Mouse (Mus musculus): ENCODE data around the gene Txnrd2. TPM values are rescaled to one million over a fixed set of nuclear protein-coding genes. Genes with fewer than 3 reads are reported as not detected.
A peak's percentile ranks its signal among the peaks of the same experiment; 100 is the strongest.

Gene Txnrd2
- polyA plus RNA-seq, 1 experiment, result 21.3 TPM

DNA sequence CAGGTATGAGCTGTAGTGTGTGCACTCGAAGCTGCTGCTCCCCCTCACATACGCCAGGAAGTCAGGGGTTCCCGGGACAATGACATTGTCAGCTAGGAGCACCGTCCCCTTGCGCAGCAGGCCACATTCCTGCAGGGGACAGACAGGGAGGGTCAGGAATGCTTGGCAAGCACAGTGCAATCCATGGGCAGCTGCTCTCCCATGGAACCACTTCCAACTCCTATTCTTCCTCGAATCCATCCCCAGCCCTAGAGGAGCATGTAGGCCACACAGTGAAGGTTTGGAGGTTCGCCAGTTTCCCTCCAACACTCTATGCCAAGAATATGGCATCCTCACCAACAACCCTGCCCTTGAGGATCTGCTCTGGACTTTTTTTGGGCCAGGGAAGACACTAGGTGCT lies 18.3 kb upstream of the Txnrd2 start:
- no peaks in the 10 kb centered on the region for H3K79me2 ChIP-seq (ENCODE audit: control insufficient read depth, insufficient read depth)
- peaks cover 14% of the 10 kb centered on the region for H3K36me3 ChIP-seq (ENCODE audit: control insufficient read depth, insufficient read depth)
- H3ac ChIP-seq (ENCODE audit: control insufficient read depth, insufficient read length), result no peak overlapping the region
- no peaks in the 10 kb centered on the region for H3K27me3 ChIP-seq (ENCODE audit: control insufficient read depth, insufficient read depth, insufficient read length)
- H3K4me2 ChIP-seq (ENCODE audit: low read depth), result no peak overlapping the region
- H3K4me3 ChIP-seq, result no peak overlapping the region
- TF ChIP-seq TCF3 (IDR thresholded peaks at IDR 0.05; ENCODE audit: insufficient read length, low read depth), result peak; percentile 21
- no peak for TF ChIP-seq POLR2AphosphoS2 (IDR thresholded peaks at IDR 0.05; ENCODE audit: insufficient read length, low read depth)
- TF ChIP-seq CEBPB (IDR thresholded peaks at IDR 0.05; ENCODE audit: insufficient read depth, poor library complexity, severe bottlenecking), result no peak
- TF ChIP-seq TCF12 (IDR thresholded peaks at IDR 0.05; ENCODE audit: insufficient read depth, poor library complexity, severe bottlenecking), result no peak
- TF ChIP-seq E2F4 (IDR thresholded peaks at IDR 0.05; ENCODE audit: insufficient read depth), result no peak
- peak in 1 of 3 experiments; percentile 81 for TF ChIP-seq MYOG (IDR thresholded peaks at IDR 0.05; ENCODE audit: control insufficient read depth in 1 of 3, insufficient read depth in 1 of 3, insufficient read length in 2 of 3, low read depth in 2 of 3)
- peak in 1 of 3 experiments; percentile 52 for TF ChIP-seq MYOD1 (IDR thresholded peaks at IDR 0.05; ENCODE audit: control insufficient read depth in 1 of 3, insufficient read length in 2 of 3, low read depth in 2 of 3)
- TF ChIP-seq USF1 (IDR thresholded peaks at IDR 0.05; ENCODE audit: low read depth), result no peak

DNA sequence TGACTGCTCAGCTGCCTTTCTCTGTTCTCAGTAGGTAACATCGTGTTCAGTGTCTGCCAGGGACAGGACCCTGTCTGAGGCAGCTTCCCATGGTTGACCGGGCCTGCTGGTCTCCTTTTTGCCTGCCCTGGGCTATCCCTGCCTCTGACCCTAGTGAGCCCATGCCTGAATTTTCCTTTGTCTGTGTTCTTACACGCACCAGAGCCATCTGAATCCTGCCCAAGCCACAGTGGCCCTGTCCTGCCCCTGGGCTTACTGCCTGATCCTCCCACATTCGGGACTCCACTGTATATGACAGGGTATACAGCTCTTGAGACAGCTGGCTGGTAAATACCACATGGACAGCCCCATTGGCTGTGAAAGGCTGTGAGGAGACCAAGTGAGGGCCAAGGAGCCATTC lies 16.4 kb upstream of the Txnrd2 start:
- TF ChIP-seq POLR2AphosphoS2 (IDR thresholded peaks at IDR 0.05; ENCODE audit: insufficient read length, low read depth) (no peak), TCF3 (IDR thresholded peaks at IDR 0.05; ENCODE audit: insufficient read length, low read depth) (no peak), POLR2A (IDR thresholded peaks at IDR 0.05; ENCODE audit: insufficient read length, low read depth) (no peak), REST (IDR thresholded peaks at IDR 0.05; ENCODE audit: insufficient read depth, insufficient read length) (no peak), MYOG (IDR thresholded peaks at IDR 0.05; ENCODE audit: control insufficient read depth in 1 of 3, insufficient read depth in 1 of 3, insufficient read length in 2 of 3, low read depth in 2 of 3) (no peak), CEBPB (IDR thresholded peaks at IDR 0.05; ENCODE audit: insufficient read depth, poor library complexity, severe bottlenecking) (no peak), E2F4 (IDR thresholded peaks at IDR 0.05; ENCODE audit: insufficient read depth) (no peak), USF1 (IDR thresholded peaks at IDR 0.05; ENCODE audit: low read depth) (no peak), MAX (IDR thresholded peaks at IDR 0.05; ENCODE audit: low read depth) (no peak), SRF (IDR thresholded peaks at IDR 0.05; ENCODE audit: control insufficient read depth, insufficient read length, low read depth) (no peak), MYOD1 (IDR thresholded peaks at IDR 0.05; ENCODE audit: control insufficient read depth in 1 of 3, insufficient read length in 2 of 3, low read depth in 2 of 3) (no peak), TCF12 (IDR thresholded peaks at IDR 0.05; ENCODE audit: insufficient read depth, poor library complexity, severe bottlenecking) (no peak)
- H3K4me3 ChIP-seq, result no peak overlapping the region
- H3K27me3 ChIP-seq (ENCODE audit: control insufficient read depth, insufficient read depth, insufficient read length), result no peaks in the 10 kb centered on the region
- peaks cover 6% of the 10 kb centered on the region for H3K79me2 ChIP-seq (ENCODE audit: control insufficient read depth, insufficient read depth)
- no peak overlapping the region for H3K4me2 ChIP-seq (ENCODE audit: low read depth)
- H3ac ChIP-seq (ENCODE audit: control insufficient read depth, insufficient read length), result no peak overlapping the region
- H3K36me3 ChIP-seq (ENCODE audit: control insufficient read depth, insufficient read depth), result peaks cover 18% of the 10 kb centered on the region

DNA sequence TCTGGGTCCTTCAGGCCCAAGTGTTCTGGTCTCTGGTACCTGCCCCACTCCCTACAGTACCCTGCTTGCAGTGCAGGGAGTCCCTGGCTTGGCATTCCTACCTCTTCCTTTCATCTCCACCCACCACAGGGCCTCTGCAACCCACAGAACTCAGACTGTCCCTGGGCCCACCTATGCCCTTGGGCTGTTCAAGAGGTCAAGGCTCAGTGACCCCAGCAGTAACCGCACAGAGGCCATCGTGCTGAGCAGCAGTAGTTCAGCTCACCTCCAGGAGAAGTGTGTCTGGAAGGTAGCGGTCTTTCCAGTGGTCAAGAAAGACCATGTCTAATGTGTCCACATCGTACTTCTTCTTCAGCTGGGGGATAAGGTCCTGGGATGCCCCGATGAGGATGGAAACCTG lies 15.8 kb upstream of the Txnrd2 start:
- TF ChIP-seq TCF3 (IDR thresholded peaks at IDR 0.05; ENCODE audit: insufficient read length, low read depth), result no peak
- no peak for TF ChIP-seq MAX (IDR thresholded peaks at IDR 0.05; ENCODE audit: low read depth)
- TF ChIP-seq REST (IDR thresholded peaks at IDR 0.05; ENCODE audit: insufficient read depth, insufficient read length), result no peak
- TF ChIP-seq E2F4 (IDR thresholded peaks at IDR 0.05; ENCODE audit: insufficient read depth), result no peak
- no peak for TF ChIP-seq SRF (IDR thresholded peaks at IDR 0.05; ENCODE audit: control insufficient read depth, insufficient read length, low read depth)
- TF ChIP-seq POLR2A (IDR thresholded peaks at IDR 0.05; ENCODE audit: insufficient read length, low read depth), result no peak
- no peak for TF ChIP-seq MYOG (IDR thresholded peaks at IDR 0.05; ENCODE audit: control insufficient read depth in 1 of 3, insufficient read depth in 1 of 3, insufficient read length in 2 of 3, low read depth in 2 of 3)
- no peak for TF ChIP-seq POLR2AphosphoS2 (IDR thresholded peaks at IDR 0.05; ENCODE audit: insufficient read length, low read depth)
- TF ChIP-seq MYOD1 (IDR thresholded peaks at IDR 0.05; ENCODE audit: control insufficient read depth in 1 of 3, insufficient read length in 2 of 3, low read depth in 2 of 3), result no peak
- no peak for TF ChIP-seq CEBPB (IDR thresholded peaks at IDR 0.05; ENCODE audit: insufficient read depth, poor library complexity, severe bottlenecking)
- TF ChIP-seq USF1 (IDR thresholded peaks at IDR 0.05; ENCODE audit: low read depth), result no peak
- TF ChIP-seq TCF12 (IDR thresholded peaks at IDR 0.05; ENCODE audit: insufficient read depth, poor library complexity, severe bottlenecking), result no peak
- no peak overlapping the region for H3K4me2 ChIP-seq (ENCODE audit: low read depth)
- no peak overlapping the region for H3K4me3 ChIP-seq
- peaks cover 9% of the 10 kb centered on the region for H3K79me2 ChIP-seq (ENCODE audit: control insufficient read depth, insufficient read depth)
- H3K36me3 ChIP-seq (ENCODE audit: control insufficient read depth, insufficient read depth), result peaks cover 20% of the 10 kb centered on the region
- no peaks in the 10 kb centered on the region for H3K27me3 ChIP-seq (ENCODE audit: control insufficient read depth, insufficient read depth, insufficient read length)
- no peak overlapping the region for H3ac ChIP-seq (ENCODE audit: control insufficient read depth, insufficient read length)

DNA sequence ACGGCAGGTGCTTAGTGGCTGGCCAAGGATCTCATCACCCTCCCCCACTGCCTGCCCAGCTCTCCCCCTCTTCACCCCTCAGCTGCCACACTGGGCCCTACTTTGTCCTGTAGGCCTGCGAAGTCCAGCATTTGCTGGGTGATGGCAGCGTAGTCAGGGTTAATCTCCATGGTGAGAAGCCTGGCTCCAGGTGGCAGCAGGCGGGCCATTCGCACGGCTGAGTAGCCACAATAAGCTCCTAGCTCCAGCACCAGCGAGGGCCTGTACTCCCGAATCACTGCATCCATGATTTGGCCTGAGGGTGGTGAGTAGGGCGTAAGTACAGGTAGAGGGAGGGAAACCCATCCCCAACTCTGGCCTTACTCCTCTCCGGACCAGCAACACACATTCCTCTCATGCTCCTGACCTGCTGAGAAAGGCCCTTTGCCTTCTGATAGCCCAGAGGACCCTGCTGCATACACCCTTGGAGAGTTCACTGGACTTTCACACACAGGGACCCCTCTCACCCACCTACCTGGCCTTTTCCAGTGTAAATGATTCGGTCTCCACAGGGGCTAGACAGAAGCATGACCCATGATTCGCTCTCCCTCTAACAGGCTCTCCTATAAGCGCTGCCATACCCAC lies 15.0 kb upstream of the Txnrd2 start:
- H3K4me3 ChIP-seq, result no peak overlapping the region
- H3K27me3 ChIP-seq (ENCODE audit: control insufficient read depth, insufficient read depth, insufficient read length), result no peaks in the 10 kb centered on the region

More for the DNA sequence above, 15.0 kb upstream of the Txnrd2 start:
- Histone ChIP-seq H3K79me2 (ENCODE audit: control insufficient read depth, insufficient read depth) (peaks cover 9% of the 10 kb centered on the region), H3K36me3 (ENCODE audit: control insufficient read depth, insufficient read depth) (peaks cover 20% of the 10 kb centered on the region), H3ac (ENCODE audit: control insufficient read depth, insufficient read length) (no peak overlapping the region), H3K4me2 (ENCODE audit: low read depth) (no peak overlapping the region)
- TF ChIP-seq USF1 (IDR thresholded peaks at IDR 0.05; ENCODE audit: low read depth) (no peak), TCF3 (IDR thresholded peaks at IDR 0.05; ENCODE audit: insufficient read length, low read depth) (no peak), E2F4 (IDR thresholded peaks at IDR 0.05; ENCODE audit: insufficient read depth) (no peak), MYOG (IDR thresholded peaks at IDR 0.05; ENCODE audit: control insufficient read depth in 1 of 3, insufficient read depth in 1 of 3, insufficient read length in 2 of 3, low read depth in 2 of 3) (no peak), MYOD1 (IDR thresholded peaks at IDR 0.05; ENCODE audit: control insufficient read depth in 1 of 3, insufficient read length in 2 of 3, low read depth in 2 of 3) (no peak), POLR2AphosphoS2 (IDR thresholded peaks at IDR 0.05; ENCODE audit: insufficient read length, low read depth) (no peak), CEBPB (IDR thresholded peaks at IDR 0.05; ENCODE audit: insufficient read depth, poor library complexity, severe bottlenecking) (no peak), TCF12 (IDR thresholded peaks at IDR 0.05; ENCODE audit: insufficient read depth, poor library complexity, severe bottlenecking) (no peak), MAX (IDR thresholded peaks at IDR 0.05; ENCODE audit: low read depth) (no peak), POLR2A (IDR thresholded peaks at IDR 0.05; ENCODE audit: insufficient read length, low read depth) (no peak), REST (IDR thresholded peaks at IDR 0.05; ENCODE audit: insufficient read depth, insufficient read length) (no peak), SRF (IDR thresholded peaks at IDR 0.05; ENCODE audit: control insufficient read depth, insufficient read length, low read depth) (no peak)

Data from myocyte (in vitro differentiated cells).